Mouse (Mus musculus): ENCODE results near the gene Cenpm. TPM values are rescaled to one million over a fixed set of nuclear protein-coding genes. Genes with fewer than 3 reads are reported as not detected.

Cenpm gene
- polyA plus RNA-seq, 2 experiments, result 21.6 to 42.1 TPM

DNA sequence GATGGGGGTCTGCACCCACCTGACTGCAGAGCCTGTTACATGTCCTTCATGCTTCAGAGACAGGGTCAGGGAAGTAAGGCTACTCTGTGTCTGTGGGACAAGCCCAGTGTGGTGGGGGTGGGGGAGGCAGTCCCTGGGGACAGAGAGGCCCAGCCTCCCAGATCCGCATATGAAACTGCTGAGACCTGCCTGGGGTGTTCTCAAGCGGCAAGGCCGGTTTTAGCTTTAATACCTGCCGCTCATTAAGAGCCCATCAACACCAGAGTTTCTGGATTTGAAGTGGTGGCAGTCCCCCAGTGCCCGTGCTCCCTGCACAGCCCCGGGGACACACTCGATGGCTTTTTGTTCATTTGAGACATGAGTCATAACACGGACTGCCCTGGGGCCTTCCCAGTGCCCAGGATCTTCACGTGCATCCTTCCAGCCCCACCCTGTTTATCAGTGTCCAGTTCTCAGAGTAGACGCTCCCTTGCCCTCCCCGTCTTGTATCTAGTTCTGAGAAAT lies 15.0 kb downstream of the Cenpm start:
- peak; percentile 96 for ATAC-seq (ENCODE audit: insufficient read depth)
- Histone ChIP-seq H3K27ac (peak overlapping the region; percentile 90), H3K4me1 (replicated peaks; ENCODE audit: control insufficient read depth in 2 of 2, insufficient read depth in 2 of 2, low read length in 1 of 2) (peaks cover 23 to 30% of the 10 kb centered on the region in 2 experiments), H3K4me3 (ENCODE audit: insufficient read depth in 1 of 2, low read depth in 2 of 2, low read length in 2 of 2) (peak overlapping the region in 1 of 2 experiments; percentile 14; a peak in 1 of 4 replicates), H3K36me3 (replicated peaks; ENCODE audit: control insufficient read depth, insufficient read depth, low read depth) (no peaks in the 10 kb centered on the region), H3K9ac (replicated peaks) (peak overlapping the region; percentile 62), H3K9me3 (ENCODE audit: control insufficient read depth, low read length) (no peaks in the 10 kb centered on the region), H3K4me2 (ENCODE audit: low read depth) (peak overlapping the region; percentile 69), H3K27me3 (ENCODE audit: control insufficient read depth, insufficient read depth, low read length) (peaks cover 5% of the 10 kb centered on the region)
- WGBS (ENCODE audit: insufficient replicate concordance), result 37% methylated on average over 11 of the region's 11 CpGs
- peak; percentile 71 to 93 (median 73) for DNase-seq (ENCODE audit: low read depth in 3 of 3, low spot score in 3 of 3)
- TF ChIP-seq EP300 (IDR thresholded peaks at IDR 0.05; ENCODE audit: low read depth) (no peak), CTCF (IDR thresholded peaks at IDR 0.05; ENCODE audit: low read depth) (no peak)

DNA sequence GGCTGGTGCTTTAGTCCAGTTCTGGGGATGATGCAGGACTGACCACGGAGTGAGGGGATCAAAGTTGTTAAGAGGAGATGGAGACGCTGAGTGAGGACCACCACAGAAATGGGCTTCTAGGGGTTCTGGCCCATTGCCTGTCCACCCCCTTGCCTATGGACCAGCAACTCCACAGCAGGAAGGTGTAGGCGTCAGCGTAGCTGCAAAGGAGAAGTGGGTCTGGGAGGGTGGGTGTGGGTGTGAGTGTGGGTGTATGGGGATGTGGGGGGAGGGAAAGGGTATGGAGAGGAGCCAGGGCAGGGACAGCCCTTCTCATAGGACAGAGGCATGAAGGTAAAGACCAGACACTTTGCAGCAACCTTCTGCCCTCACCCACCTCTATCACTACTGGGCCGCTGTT lies 18.8 kb downstream of the Cenpm start:
- Histone ChIP-seq H3K4me2 (ENCODE audit: low read depth) (no peak overlapping the region), H3K9ac (replicated peaks) (no peak overlapping the region), H3K4me1 (replicated peaks; ENCODE audit: control insufficient read depth in 2 of 2, insufficient read depth in 2 of 2, low read length in 1 of 2) (peaks cover 24 to 32% of the 10 kb centered on the region in 2 experiments), H3K27ac (no peak overlapping the region), H3K4me3 (ENCODE audit: insufficient read depth in 1 of 2, low read depth in 2 of 2, low read length in 2 of 2) (no peak overlapping the region), H3K27me3 (ENCODE audit: control insufficient read depth, insufficient read depth, low read length) (peaks cover 24% of the 10 kb centered on the region), H3K36me3 (replicated peaks; ENCODE audit: control insufficient read depth, insufficient read depth, low read depth) (no peaks in the 10 kb centered on the region), H3K9me3 (ENCODE audit: control insufficient read depth, low read length) (no peaks in the 10 kb centered on the region)
- ATAC-seq (ENCODE audit: insufficient read depth) (no peak), DNase-seq (ENCODE audit: low read depth in 3 of 3, low spot score in 3 of 3) (no peak)
- 71% methylated on average over 5 of the region's 5 CpGs for WGBS (ENCODE audit: insufficient replicate concordance)
- no peak for TF ChIP-seq EP300 (IDR thresholded peaks at IDR 0.05; ENCODE audit: low read depth)
- TF ChIP-seq CTCF (IDR thresholded peaks at IDR 0.05; ENCODE audit: low read depth), result no peak

DNA sequence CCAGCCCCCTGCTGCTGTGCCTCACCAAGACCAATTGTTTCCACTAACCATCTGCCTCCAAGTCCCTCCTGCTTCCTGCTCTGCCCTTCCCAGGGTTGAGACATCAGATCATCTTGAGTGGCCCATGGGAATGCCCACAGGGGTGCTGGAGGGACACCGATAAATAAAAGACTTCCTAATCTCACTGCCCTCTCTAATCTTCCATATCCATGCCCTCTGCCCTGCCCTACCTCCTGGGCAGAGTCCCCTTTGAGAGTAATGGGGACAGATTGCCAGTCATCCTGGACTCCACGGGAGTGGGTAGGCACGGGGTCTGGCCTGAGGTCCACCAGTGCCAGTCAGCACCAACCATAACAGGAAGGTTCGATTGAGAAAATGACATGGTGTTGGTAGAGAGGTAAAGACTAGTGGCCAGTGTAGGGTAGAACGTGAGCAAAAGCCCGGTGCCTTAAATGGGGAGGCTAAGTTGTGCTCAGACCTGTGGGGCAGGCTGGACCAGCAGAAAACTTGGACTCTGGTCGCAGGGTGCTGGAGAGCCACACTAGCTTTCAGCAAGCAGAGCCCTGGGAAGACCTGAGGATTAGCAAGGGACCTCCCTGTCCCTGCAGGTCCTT lies 19.8 kb downstream of the Cenpm start:
- DNase-seq (ENCODE audit: low read depth in 3 of 3, low spot score in 3 of 3), result peak in 2 of 3 experiments; percentile 33 to 51
- H3K27ac ChIP-seq, result no peak overlapping the region
- H3K9ac ChIP-seq (replicated peaks), result no peak overlapping the region
- TF ChIP-seq CTCF (IDR thresholded peaks at IDR 0.05; ENCODE audit: low read depth), result no peak; the same call in 1 of the 2 replicates
- TF ChIP-seq EP300 (IDR thresholded peaks at IDR 0.05; ENCODE audit: low read depth), result 0 out of 2 replicates have a peak, but pooled peaks have one; percentile 21
- H3K36me3 ChIP-seq (replicated peaks; ENCODE audit: control insufficient read depth, insufficient read depth, low read depth), result no peaks in the 10 kb centered on the region
- H3K4me1 ChIP-seq (replicated peaks; ENCODE audit: control insufficient read depth in 2 of 2, insufficient read depth in 2 of 2, low read length in 1 of 2), result peaks cover 13 to 21% of the 10 kb centered on the region in 2 experiments
- peak overlapping the region; percentile 72 for H3K4me2 ChIP-seq (ENCODE audit: low read depth)
- ATAC-seq (ENCODE audit: insufficient read depth), result peak; percentile 74
- H3K9me3 ChIP-seq (ENCODE audit: control insufficient read depth, low read length), result no peaks in the 10 kb centered on the region
- peaks cover 24% of the 10 kb centered on the region for H3K27me3 ChIP-seq (ENCODE audit: control insufficient read depth, insufficient read depth, low read length)
- H3K4me3 ChIP-seq (ENCODE audit: insufficient read depth in 1 of 2, low read depth in 2 of 2, low read length in 2 of 2), result peak overlapping the region in 1 of 2 experiments; percentile 45; a peak in 2 of 4 replicates
- 30% methylated on average over 7 of the region's 7 CpGs for WGBS (ENCODE audit: insufficient replicate concordance)

DNA sequence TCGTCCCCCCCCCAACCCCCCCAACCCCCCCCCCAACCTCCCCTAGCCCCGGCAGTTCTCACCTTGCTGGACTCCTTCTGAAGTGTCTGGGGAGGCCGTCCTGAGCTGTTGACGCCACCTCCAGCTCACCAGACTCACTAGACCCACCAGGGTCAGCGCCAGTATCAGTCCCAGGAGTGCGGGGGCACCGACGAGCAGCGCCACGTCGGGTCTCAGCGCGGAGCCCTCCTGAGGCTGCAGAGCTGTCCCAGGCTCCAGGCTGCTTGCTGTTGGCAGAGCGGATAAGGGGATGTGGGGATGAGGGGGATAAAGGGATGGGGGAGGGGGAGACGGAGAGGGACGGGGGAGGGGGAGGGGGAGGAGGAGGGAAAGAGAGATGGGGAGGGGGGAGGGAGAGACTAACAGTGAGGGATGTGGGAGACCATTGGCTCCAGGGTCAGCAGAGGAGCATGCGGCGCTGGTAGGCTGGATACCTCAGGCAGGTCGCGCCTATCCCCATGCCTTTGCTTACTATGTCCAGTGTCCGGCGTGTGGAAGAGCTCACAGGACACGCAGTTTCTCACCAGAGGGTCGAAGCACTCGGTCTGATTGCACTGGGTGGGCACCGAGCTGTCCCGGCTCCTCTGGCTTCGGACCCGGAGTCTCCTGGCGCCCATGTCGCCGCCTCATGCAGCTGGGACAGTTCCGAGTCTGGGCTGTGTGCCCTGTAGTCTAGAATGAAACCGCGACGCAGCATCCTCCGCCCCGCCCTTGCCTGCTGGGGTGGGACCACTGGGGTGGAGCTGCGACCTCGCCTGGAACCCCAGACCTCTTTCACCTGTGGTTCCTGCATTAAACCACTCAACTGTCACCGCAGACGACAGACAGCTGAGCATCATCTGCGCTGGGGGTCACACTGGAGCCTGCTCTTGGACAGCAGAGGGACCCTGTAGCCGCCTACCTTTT lies 20.6 kb downstream of the Cenpm start, which contains the start of gene Tnfrsf13c:
Gene Tnfrsf13c, minus strand, starts transcription at position 713 of the 945 bp plus-strand sequence.
- Histone ChIP-seq H3K27me3 (ENCODE audit: control insufficient read depth, insufficient read depth, low read length) (peaks cover 24% of the 10 kb centered on the region), H3K9me3 (ENCODE audit: control insufficient read depth, low read length) (no peaks in the 10 kb centered on the region), H3K4me2 (ENCODE audit: low read depth) (peak within 1 kb of the TSS; percentile 72), H3K27ac (no peak within 1 kb of the TSS), H3K9ac (replicated peaks) (peak within 1 kb of the TSS; percentile 15), H3K36me3 (replicated peaks; ENCODE audit: control insufficient read depth, insufficient read depth, low read depth) (no peaks in the 10 kb centered on the region), H3K4me1 (replicated peaks; ENCODE audit: control insufficient read depth in 2 of 2, insufficient read depth in 2 of 2, low read length in 1 of 2) (peaks cover 6 to 13% of the 10 kb centered on the region in 2 experiments), H3K4me3 (ENCODE audit: insufficient read depth in 1 of 2, low read depth in 2 of 2, low read length in 2 of 2) (peak within 1 kb of the TSS; percentile 31 to 45)
- ATAC-seq (ENCODE audit: insufficient read depth) (peak; percentile 72), DNase-seq (ENCODE audit: low read depth in 3 of 3, low spot score in 3 of 3) (peak in 1 of 3 experiments; percentile 49)
- TF ChIP-seq EP300 (IDR thresholded peaks at IDR 0.05; ENCODE audit: low read depth) (no peak), CTCF (IDR thresholded peaks at IDR 0.05; ENCODE audit: low read depth) (no peak)
- WGBS (ENCODE audit: insufficient replicate concordance), result 1% methylated on average over 41 of the region's 44 CpGs
